Mouse (Mus musculus) cerebellum, postnatal 25 days (tissue): ENCODE results near the gene Ciita.
A peak's percentile ranks its signal among the peaks of the same experiment; 100 is the strongest.

Experiments used
- DNase-seq, 2 experiments: peaks; one replicate each; pipeline ENCODE4 v3.0.0; 2021; ENCODE audit warnings: mixed read lengths in 2 of 2

Gene Ciita

DNA sequence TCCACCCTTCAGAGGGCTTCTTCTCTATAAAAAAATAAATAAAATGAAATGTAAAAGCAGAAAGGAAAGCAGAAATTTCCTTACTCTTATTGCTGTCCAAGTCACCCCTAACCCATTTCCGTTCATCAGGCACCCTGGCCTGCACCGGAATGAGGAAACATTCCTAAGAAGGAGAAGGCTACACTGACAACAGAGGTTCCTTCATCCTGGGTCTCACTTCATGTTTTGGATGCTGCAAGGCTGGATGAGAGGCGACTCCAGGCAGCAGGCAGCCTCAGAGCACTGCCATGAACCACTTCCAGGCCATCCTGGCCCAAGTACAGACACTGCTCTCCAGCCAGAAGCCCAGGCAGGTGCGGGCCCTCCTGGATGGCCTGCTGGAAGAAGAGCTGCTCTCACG is at the start of gene Ciita:
Gene Ciita, plus strand, starts transcription at position 203 of the 400 bp plus-strand sequence.
- DNase-seq: no peak

DNA sequence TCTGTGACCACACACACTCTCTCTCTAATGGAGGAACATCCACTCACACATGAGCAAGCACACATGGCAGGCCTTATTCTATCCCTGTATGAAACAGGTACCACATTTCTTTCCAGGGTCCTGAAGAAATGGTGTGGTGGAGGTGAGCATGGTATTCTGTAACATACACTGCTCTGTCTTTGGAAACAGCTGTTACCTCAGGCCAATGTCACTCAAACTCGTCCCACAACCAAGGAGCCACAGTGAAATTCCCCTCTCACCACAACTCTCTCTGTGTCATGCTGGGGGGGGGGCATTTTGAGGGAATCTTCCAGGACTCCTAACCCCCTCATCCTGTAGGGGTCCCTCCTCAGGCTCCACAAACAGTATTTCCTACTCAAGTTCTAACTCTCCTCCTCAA is 47.9 kb upstream of the Ciita start:
- no peak for DNase-seq

GRCm38 (mm10) chr16:10432387-10432786 is 47.5 kb upstream of the Ciita start:
- DNase-seq: no peak

DNA sequence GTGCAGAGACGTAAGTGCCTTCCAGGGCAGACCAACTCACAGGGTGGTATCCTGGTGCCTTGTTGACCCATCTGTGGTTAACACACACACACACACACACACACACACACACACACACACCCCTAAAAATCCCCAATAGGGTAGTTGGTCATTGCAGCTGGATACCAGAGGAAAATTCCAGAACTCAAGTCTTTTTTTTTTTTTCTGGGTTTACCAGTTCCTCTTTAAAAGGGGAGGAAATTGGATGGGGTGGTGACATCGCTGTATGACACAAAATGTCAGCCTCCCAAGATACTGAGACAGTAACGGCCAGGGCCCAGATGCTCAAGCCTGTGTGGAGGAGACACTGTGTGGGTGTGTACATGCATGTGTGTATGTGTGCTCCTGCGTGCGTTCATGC is 46.5 kb upstream of the Ciita start:
- no peak for DNase-seq

DNA sequence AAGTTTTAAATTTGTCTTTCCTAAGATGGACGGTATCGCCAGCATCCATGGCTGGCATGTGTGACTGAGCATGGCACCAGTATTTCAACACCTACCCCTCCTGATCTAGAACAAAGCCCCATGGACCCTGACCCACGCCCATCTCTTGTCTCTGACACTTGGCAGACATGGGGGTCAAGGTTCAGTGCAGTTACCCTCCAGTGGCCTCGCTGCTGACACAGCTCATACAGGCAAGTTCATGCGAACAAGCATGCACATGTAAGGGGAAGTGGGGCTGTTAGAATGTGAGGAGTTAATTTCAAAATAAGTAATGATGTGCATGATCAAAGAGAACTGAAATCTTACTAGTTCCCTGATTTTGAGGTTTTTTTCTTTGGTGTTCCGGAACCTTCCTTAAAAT is 43.7 kb upstream of the Ciita start:
- DNase-seq: no peak

DNA sequence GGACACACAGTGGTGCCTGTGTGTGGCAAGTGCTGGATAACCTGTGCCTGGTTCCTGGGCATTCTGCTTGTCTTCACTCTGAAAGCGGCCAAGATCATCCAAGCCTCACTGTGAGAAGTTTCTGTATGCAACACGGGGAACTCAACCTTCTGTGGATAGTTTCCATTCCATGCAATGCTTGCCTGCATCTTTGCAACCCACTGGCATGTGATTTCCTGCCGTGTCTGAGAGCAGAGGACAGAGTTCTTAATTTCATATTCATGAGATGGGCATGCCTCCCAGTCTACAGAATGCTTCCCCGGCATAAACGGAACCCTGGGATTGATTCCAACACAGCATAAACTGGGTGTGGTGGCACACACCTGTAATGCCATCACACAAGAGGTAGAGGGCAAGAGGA is 41.8 kb upstream of the Ciita start:
- no peak for DNase-seq

DNA sequence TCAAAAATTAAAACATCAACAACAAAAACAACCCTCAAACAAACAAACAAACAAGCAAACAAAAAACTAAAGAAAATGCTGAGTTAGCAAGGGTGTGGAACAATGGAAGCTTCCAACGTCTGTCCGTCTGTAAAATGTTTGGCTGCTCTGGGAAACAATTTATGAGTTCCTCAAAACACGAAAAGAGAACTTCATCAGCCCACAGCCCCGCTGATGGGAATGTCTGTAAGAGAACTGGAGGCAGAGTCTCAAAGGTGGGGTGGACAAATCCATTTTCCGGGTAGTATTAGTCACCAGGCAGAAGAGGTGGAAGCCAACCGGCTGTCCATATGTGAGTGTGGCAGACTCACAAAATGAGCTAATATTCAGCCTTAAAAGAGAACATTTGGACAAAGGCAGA is 38.5 kb upstream of the Ciita start:
- no peak for DNase-seq

GRCm38 (mm10) chr16:10441761-10442160 is 38.1 kb upstream of the Ciita start:
- no peak for DNase-seq

DNA sequence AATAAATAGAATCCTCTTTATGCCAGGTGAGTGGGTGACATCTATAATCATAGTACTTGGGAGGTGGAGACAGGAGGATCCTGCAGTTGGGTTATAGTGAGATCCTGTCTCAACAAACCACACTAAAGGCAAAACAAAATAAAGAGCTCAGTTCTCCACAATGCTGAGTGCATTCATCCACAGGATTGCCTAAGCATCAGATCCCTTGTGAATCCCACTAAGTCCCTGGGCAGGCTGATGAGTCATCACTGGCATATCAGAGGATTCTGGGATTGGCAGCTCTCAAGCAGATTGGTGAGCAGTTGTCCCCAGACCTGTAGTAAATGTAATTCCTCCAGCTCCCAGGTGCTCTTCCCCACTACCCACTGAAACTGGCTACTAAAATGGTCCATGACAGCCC is 36.1 kb upstream of the Ciita start:
- no peak for DNase-seq

DNA sequence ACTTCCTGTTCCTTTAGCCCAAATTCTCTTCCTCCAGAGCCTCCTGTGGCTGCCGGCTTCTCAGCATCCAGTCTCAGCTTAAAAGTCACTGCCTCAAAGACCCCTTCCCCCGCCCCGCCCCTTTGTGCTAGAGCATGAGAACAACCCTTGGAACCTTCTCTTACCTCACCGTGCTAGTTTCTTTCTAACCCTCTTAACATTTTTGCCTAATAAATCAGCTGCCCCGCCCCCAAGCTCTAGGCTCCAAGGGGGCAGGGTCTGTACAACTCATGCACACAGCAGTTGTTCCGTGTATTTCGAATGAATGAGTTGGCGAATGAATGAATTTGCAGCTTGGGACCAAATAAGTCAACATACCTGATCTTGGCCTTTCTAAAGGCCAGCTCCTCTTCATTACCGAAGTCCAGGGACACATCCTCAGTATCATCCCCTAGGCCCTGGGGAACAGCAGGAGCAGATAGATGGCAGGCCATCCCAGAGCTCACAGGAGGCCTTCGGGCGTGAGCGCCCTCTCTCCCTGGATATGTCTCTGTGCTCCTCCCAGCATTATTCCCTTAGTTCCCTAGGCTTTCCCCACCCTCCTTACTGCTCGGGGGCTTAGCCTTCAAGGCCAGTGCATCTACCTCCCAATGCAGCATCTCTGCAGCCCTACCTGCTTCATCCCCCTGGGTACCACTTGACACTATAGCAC is 33.1 kb upstream of the Ciita start:
- peak in 1 of 2 experiments; percentile 11 for DNase-seq

DNA sequence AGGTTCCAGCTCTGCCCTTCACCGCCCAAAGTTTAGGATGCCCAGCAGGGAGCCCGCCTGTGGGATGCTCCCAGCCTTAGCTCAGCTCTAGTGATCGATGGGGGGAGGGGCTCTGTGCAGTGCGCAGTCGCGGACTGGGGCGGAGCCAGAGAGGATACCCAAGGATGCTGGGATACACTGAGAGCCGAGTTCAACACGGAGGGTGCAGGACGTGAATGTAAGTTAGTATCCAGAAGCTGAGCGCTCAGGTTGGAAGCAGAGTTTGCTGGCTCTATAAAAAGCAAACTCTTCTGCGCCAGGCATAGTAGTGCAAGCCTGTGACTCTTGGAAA is 32.6 kb upstream of the Ciita start, which contains the start of gene Tvp23a:
Gene Tvp23a, minus strand, starts transcription at position 99 of the 331 bp plus-strand sequence.
- peak; percentile 87 to 93 for DNase-seq

GRCm38 (mm10) chr16:10447781-10448180 is 32.1 kb upstream of the Ciita start:
- peak in 1 of 2 experiments; percentile 7 for DNase-seq

DNA sequence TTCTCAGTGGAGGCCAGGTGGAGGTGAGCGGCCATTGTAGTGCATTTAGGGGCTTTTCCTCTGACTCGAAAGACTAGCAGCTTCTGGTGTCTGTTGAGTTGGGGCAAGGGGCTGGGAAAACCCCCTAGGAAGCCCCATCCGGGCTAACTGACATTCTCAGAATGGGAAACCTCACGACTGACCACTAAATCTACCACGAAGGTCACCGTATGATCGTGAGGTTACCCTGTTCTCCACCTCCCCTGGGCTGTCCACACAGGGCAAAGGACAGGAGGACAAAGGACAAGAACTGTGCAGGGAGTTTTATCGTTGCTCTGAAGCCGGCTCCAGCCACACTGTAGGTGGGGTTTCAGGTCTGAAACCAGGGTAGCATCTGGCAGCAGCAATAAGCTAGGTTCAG is 30.9 kb upstream of the Ciita start:
- no peak for DNase-seq

DNA sequence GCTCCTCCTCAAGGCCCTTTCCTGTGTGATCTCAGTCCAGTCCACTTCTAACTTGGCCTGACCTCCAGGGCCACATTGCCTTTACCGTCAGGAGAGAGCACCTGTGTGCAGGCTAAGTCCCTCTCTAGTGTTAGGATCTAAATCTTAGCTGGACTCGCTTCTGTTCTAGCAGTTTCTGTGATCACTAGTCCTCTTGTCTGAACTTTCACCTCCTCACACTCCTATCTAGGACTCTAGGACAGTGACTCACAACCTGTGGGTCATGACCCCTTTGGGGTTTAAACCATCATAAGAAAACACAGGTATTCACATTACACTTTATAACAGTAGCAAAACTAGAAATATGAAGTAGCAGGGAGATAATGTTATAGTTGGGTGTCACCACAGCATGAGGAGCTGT is 28.0 kb upstream of the Ciita start:
- DNase-seq: no peak

DNA sequence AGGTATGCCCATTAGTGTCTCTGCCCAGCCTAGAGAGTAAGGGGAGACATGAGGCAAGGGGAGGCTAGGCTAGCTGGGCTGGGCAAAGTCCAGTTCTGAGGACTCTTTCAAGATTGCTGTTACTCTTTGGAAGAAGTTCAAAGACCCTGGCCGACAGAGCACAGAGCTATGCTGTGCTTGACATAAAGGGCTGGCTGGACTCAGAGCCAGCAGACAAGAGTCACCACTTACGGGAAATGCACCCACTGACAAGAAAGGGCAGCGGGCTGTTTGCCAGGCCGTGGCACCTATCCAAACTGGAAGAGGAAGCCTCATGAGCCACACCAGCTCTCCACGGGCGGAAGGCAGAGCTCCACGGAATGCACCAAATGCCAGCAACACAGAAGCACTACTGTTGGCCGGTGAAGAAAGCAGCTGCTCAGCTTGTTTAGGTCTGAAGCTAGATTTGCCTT is 27.4 kb upstream of the Ciita start:
- DNase-seq: peak; percentile 66 to 80

GRCm38 (mm10) chr16:10453872-10454582 is 25.8 kb upstream of the Ciita start:
- DNase-seq: no peak

- no peak for DNase-seq
Observed at GRCm38 (mm10) chr16:10454583-10454974, 25.3 kb upstream of the Ciita start.

DNA sequence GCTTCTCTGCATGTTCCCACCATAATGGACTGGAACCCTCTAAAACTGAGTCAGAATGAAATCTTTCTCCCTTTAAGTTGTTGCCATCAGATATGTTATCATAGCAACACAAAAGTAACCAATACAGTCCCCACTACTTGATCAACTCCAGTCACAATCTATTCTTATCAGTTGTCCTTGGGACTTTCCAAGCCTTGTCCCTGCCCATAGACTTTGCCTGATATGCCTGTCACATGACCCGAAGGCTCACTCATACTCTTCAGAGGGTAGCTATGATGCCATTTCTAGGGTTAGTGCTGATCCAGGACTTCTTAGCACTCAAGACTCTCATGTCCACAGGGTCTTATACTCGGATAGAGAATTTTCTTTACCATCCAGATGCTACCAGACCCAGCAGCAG is 19.7 kb upstream of the Ciita start:
- no peak for DNase-seq

- DNase-seq: no peak
Observed at GRCm38 (mm10) chr16:10461178-10461577, 18.7 kb upstream of the Ciita start.

DNA sequence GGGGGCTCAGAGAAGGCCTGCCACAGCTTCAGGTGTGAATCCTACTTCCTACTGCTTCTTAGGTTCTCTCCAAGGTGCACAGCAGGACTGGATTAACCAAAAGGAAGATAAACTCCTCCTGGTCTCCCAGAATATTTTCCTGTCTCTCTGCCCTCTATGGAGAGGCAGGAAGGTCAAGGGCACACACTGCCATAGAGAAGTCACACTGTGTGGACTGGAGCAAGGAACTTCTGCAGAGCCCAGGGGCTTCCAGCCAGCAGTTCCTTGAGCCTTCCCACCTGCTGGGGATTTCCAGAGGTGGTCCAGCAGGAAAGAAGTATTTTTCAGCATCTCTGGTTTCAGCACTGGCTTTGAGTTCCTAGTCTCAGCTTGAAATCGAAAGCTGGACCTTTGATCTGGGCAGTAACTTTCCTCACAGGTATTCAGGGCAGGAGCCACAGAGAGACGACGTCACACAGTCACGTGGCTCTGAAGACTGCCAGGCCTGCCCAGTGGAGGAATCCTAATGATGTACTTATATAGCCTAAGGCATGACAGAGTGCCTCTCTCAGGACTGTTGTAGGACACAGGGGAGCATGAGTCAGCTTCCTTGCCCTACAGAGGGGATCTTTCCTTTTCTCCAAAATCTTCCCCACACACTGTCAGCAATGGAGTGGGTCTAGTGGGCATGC is 14.7 kb upstream of the Ciita start:
- no peak for DNase-seq

DNA sequence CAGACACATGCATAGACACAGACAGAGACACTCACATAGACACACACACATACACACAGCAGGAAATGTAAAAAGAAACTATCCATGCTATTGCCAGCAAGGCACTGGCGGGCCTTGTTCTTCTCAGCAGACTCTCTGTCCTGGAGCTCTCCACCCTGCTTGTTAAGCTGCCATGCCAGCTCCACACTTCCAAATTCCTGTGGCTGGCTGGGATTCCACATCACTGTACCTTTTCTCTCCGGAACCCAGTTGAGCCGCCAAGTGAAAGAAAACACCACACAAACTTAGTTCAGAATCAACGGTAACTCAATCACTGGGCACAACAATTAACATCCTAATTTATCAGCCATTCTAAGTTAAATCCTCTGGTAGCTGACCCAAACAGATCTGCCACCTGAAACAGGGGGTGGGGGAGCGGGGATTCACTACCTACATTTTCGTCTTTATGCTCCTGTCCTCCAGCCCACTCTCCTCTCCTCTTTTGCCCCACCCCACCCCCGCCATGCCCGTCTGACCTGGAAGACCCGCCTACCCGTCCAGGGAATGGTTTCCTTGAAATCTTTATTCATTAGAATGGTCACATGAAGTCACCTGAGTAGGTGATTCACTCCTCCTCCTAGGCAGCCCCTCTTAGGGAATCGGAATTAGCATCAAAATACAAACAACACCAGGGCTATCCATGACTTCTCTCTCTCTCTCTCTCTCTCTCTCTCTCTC is 12.3 kb upstream of the Ciita start:
- no peak for DNase-seq

- DNase-seq: no peak
Observed at GRCm38 (mm10) chr16:10468201-10468600, 11.7 kb upstream of the Ciita start.

- no peak for DNase-seq
Observed at GRCm38 (mm10) chr16:10471950-10472349, 7.9 kb upstream of the Ciita start.
